Comparison of ENCODE assay signal across 8 mouse cellular contexts in genomic region chr3:83054759-83055158, GRCm38 (mm10). TPM values are rescaled to one million over a fixed set of nuclear protein-coding genes. Genes with fewer than 3 reads are reported as not detected.
DNase-seq lines count a peak whose midpoint lies in the region; ATAC-seq and TF ChIP-seq lines count a peak whose summit lies in the region.

No protein-coding gene starts in this region.

- no peak overlapping the region for H3K27ac ChIP-seq in heart, postnatal 0 days (ENCODE audit: low read depth)
- H3K27ac ChIP-seq in hindbrain, embryonic 12.5 days, result no peak overlapping the region
- no peak overlapping the region for H3K27ac ChIP-seq in midbrain, embryonic 13.5 days

- no peaks in the 10 kb centered on the region for H3K9me3 ChIP-seq in heart, postnatal 0 days (replicated peaks; ENCODE audit: control insufficient read depth, low read length)
- H3K9me3 ChIP-seq in hindbrain, embryonic 12.5 days (replicated peaks), result no peaks in the 10 kb centered on the region
- H3K9me3 ChIP-seq in midbrain, embryonic 13.5 days, result no peaks in the 10 kb centered on the region

- peaks cover 7% of the 10 kb centered on the region for H3K4me1 ChIP-seq in heart, postnatal 0 days (ENCODE audit: control insufficient read depth, insufficient read depth)
- peaks cover 9% of the 10 kb centered on the region for H3K4me1 ChIP-seq in hindbrain, embryonic 12.5 days
- peaks cover 11% of the 10 kb centered on the region for H3K4me1 ChIP-seq in midbrain, embryonic 13.5 days (replicated peaks)

- no peak for TF ChIP-seq EP300 in heart, postnatal 0 days (IDR thresholded peaks at IDR 0.05; ENCODE audit: low read depth)

- H3K27me3 ChIP-seq in heart, postnatal 0 days (ENCODE audit: control insufficient read depth, insufficient read depth, low read length), result no peaks in the 10 kb centered on the region
- H3K27me3 ChIP-seq in hindbrain, embryonic 12.5 days, result no peaks in the 10 kb centered on the region
- no peaks in the 10 kb centered on the region for H3K27me3 ChIP-seq in midbrain, embryonic 13.5 days

- WGBS in heart, postnatal 0 days, result 30% methylated on average over 13 of the region's 13 CpGs
- WGBS in hindbrain, embryonic 12.5 days, result 40% methylated on average over 13 of the region's 13 CpGs
- WGBS in midbrain, embryonic 13.5 days, result 40% methylated on average over 13 of the region's 13 CpGs

- H3K4me2 ChIP-seq in heart, postnatal 0 days (ENCODE audit: low read depth, low read length), result peak overlapping the region; percentile 35
- H3K4me2 ChIP-seq in hindbrain, embryonic 12.5 days (replicated peaks), result peak overlapping the region; percentile 90
- peak overlapping the region; percentile 45 for H3K4me2 ChIP-seq in midbrain, embryonic 13.5 days (replicated peaks)

- ATAC-seq in heart, postnatal 0 days (ENCODE audit: insufficient read depth, low read depth), result peak; percentile 10; the same call in 1 of the 2 replicates
- ATAC-seq in hindbrain, embryonic 12.5 days (ENCODE audit: low FRiP score), result no peak
- no peak for ATAC-seq in midbrain, embryonic 13.5 days

- intact Hi-C loops in left cerebral cortex, postnatal 10 days (cut with DNase I), result loop anchor here (5.0 kb wide), 1 partner anchor 672 kb away; no protein-coding TSS in a partner anchor
- intact Hi-C loops in gastrocnemius, postnatal 36 days (cut with DNase I), result loop anchor here (1.0 to 10.0 kb wide), 2 partner anchors 55 to 690 kb away; no protein-coding TSS in a partner anchor

- DNase-seq in heart, postnatal 0 days (ENCODE audit: low spot score), result no peak
- DNase-seq in heart, adult 18-20 months, result no peak
- DNase-seq in MEL-GATA-1-ER (ENCODE audit: extremely low read depth, low read depth), result peak; percentile 41
- no peak for DNase-seq in left cerebral cortex, postnatal 10 days (ENCODE audit: extremely low spot score in 1 of 2, low spot score in 2 of 2)
- DNase-seq in gastrocnemius, postnatal 36 days, result no peak
- DNase-seq in cerebellum, adult 9-11 months, result no peak

- H3K9ac ChIP-seq in heart, postnatal 0 days (replicated peaks; ENCODE audit: low read depth, low read length), result no peak overlapping the region
- H3K9ac ChIP-seq in hindbrain, embryonic 12.5 days, result no peak overlapping the region
- no peak overlapping the region for H3K9ac ChIP-seq in midbrain, embryonic 13.5 days (replicated peaks)

- no peak for TF ChIP-seq CTCF in heart, postnatal 0 days (IDR thresholded peaks at IDR 0.05; ENCODE audit: low read depth)

- H3K36me3 ChIP-seq in heart, postnatal 0 days (replicated peaks; ENCODE audit: control insufficient read depth, insufficient read depth, low read length), result peaks cover 19% of the 10 kb centered on the region
- peaks cover 18% of the 10 kb centered on the region for H3K36me3 ChIP-seq in hindbrain, embryonic 12.5 days
- peaks cover 27% of the 10 kb centered on the region for H3K36me3 ChIP-seq in midbrain, embryonic 13.5 days

- peak overlapping the region; percentile 94 for H3K4me3 ChIP-seq in heart, postnatal 0 days (ENCODE audit: low read depth, low read length)
- H3K4me3 ChIP-seq in hindbrain, embryonic 12.5 days, result peak overlapping the region; percentile 77
- peak overlapping the region; percentile 91 for H3K4me3 ChIP-seq in midbrain, embryonic 13.5 days (replicated peaks)

RNA-seq across cellular contexts. Expression of gene Plrg1, which starts 0.6 kb away (rescaled TPM):
- 46.2 and 61.9 TPM in 2 replicates for total RNA-seq in heart, postnatal 0 days (2014; rRNA removed; ENCODE audit: low replicate concordance)
- 40.8 and 43.4 TPM in 2 replicates for polyA plus RNA-seq in heart, postnatal 0 days (2015; fragmentation: Nextera tagmentation; extraction: Ambion mirVana)
- 10 to 100 TPM; 26.8 to 29.4 TPM for total RNA-seq in heart, adult 18-20 months (2021)
- polyA plus RNA-seq in hindbrain, embryonic 12.5 days (2016; fragmentation: Nextera tagmentation; extraction: Ambion mirVana), result 105 and 106 TPM in 2 replicates
- 115 and 119 TPM in 2 replicates for polyA plus RNA-seq in midbrain, embryonic 13.5 days (2015; fragmentation: Nextera tagmentation; extraction: Ambion mirVana)
- 10 to 100 TPM; 40.0 to 40.6 TPM for total RNA-seq in left cerebral cortex, postnatal 10 days (2021)
- total RNA-seq in gastrocnemius, postnatal 36 days (2021), result 10 to 100 TPM; 20.6 to 22.5 TPM

RNA-seq across cellular contexts. Expression of gene Fgb, which starts 5.1 kb away (rescaled TPM):
- total RNA-seq in heart, postnatal 0 days (2014; rRNA removed; ENCODE audit: low replicate concordance), result 1.8 TPM in 1 of 2 replicates, not detected in the other
- 0.03 and 0.16 TPM in 2 replicates for polyA plus RNA-seq in heart, postnatal 0 days (2015; fragmentation: Nextera tagmentation; extraction: Ambion mirVana)
- not detected for total RNA-seq in heart, adult 18-20 months (2021)
- not detected in 2 replicates for polyA plus RNA-seq in hindbrain, embryonic 12.5 days (2016; fragmentation: Nextera tagmentation; extraction: Ambion mirVana)
- polyA plus RNA-seq in midbrain, embryonic 13.5 days (2015; fragmentation: Nextera tagmentation; extraction: Ambion mirVana), result 0.11 TPM in 1 of 2 replicates, not detected in the other
- not detected for total RNA-seq in left cerebral cortex, postnatal 10 days (2021)
- total RNA-seq in gastrocnemius, postnatal 36 days (2021), result under 1 TPM in 1 of 2 experiments, not detected in 1; 0.20 TPM

RNA-seq across cellular contexts. Expression of gene Fga, which starts 28.9 kb away (rescaled TPM):
- total RNA-seq in heart, postnatal 0 days (2014; rRNA removed; ENCODE audit: low replicate concordance), result 2.3 and 3.3 TPM in 2 replicates
- polyA plus RNA-seq in heart, postnatal 0 days (2015; fragmentation: Nextera tagmentation; extraction: Ambion mirVana), result 0.08 and 0.19 TPM in 2 replicates
- total RNA-seq in heart, adult 18-20 months (2021), result not detected
- polyA plus RNA-seq in hindbrain, embryonic 12.5 days (2016; fragmentation: Nextera tagmentation; extraction: Ambion mirVana), result not detected in 2 replicates
- polyA plus RNA-seq in midbrain, embryonic 13.5 days (2015; fragmentation: Nextera tagmentation; extraction: Ambion mirVana), result 0.09 TPM in 1 of 2 replicates, not detected in the other
- not detected for total RNA-seq in left cerebral cortex, postnatal 10 days (2021)
- under 1 TPM in 1 of 2 experiments, not detected in 1; 0.59 TPM for total RNA-seq in gastrocnemius, postnatal 36 days (2021)

RNA-seq across cellular contexts. Expression of gene Fgg, which starts 47.2 kb away (rescaled TPM):
- 0.70 and 2.4 TPM in 2 replicates for total RNA-seq in heart, postnatal 0 days (2014; rRNA removed; ENCODE audit: low replicate concordance)
- 0.08 and 0.26 TPM in 2 replicates for polyA plus RNA-seq in heart, postnatal 0 days (2015; fragmentation: Nextera tagmentation; extraction: Ambion mirVana)
- total RNA-seq in heart, adult 18-20 months (2021), result not detected
- not detected in 2 replicates for polyA plus RNA-seq in hindbrain, embryonic 12.5 days (2016; fragmentation: Nextera tagmentation; extraction: Ambion mirVana)
- polyA plus RNA-seq in midbrain, embryonic 13.5 days (2015; fragmentation: Nextera tagmentation; extraction: Ambion mirVana), result 0.71 TPM in 1 of 2 replicates, not detected in the other
- not detected for total RNA-seq in left cerebral cortex, postnatal 10 days (2021)
- total RNA-seq in gastrocnemius, postnatal 36 days (2021), result under 1 TPM in 1 of 2 experiments, not detected in 1; 0.36 TPM

Comparison
In these comparisons a context has a peak if more than half of its experiments do, and no peak if none do; other contexts are left out.
1. H3K4me2 ChIP-seq: peak in every context shown above with its lines; median percentile 90 in hindbrain, embryonic 12.5 days; 45 in midbrain, embryonic 13.5 days; 35 in heart, postnatal 0 days.